Mouse (Mus musculus): ENCODE results near the gene Iqcf6.

DNA sequence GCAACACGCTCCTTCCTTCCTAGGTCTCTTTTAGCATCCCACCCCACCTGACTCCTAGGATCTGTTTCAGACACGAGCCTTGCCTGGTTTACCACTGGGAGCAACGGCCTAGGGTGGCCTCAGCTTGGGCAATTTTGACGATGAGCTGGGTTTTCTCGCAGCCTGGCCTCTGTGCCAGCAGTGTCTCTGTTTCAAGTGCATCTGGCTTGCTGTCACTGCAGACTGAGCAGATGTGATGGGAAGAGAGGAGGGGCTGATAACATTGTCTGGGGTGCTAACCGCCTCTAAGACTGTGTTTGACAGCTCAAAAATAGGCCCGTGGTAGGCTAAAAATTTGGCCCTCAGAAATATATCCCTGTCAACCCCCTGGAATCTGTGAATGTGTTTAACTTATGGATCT, 30.5 kb upstream of the Iqcf6 start:
- no peak for TF ChIP-seq TBP (conservative IDR thresholded peaks at IDR 0.05; ENCODE audit: low read depth, low read length)
- TF ChIP-seq CTCF (conservative IDR thresholded peaks at IDR 0.05 in 1 of 2, IDR thresholded peaks at IDR 0.05 in 1 of 2; ENCODE audit: low read depth in 2 of 2, low read length in 2 of 2): no peak
- no peak for TF ChIP-seq USF2 (conservative IDR thresholded peaks at IDR 0.05; ENCODE audit: low read depth, low read length)
- no peak for TF ChIP-seq IRF4 (IDR thresholded peaks at IDR 0.05; ENCODE audit: low read depth, low read length)
- no peak for TF ChIP-seq SIN3A (IDR thresholded peaks at IDR 0.05; ENCODE audit: low read length)
- TF ChIP-seq POLR2A (IDR thresholded peaks at IDR 0.05; ENCODE audit: low read depth, low read length): no peak
- no peak for TF ChIP-seq EP300 (IDR thresholded peaks at IDR 0.05; ENCODE audit: low read length)
- no peak for TF ChIP-seq HCFC1 (IDR thresholded peaks at IDR 0.05; ENCODE audit: low read depth, low read length)

All from CH12.LX (cell line).